Mouse (Mus musculus) G1E (cell line): ENCODE measurements around the gene Zfp74.
"Not testable (repeated sequence)": the region's sequence is repeated elsewhere in the genome, so short reads cannot be mapped to it uniquely, and the experiment has no call there.

Experiments
- CTCF ChIP-seq: IDR thresholded peaks from 2 replicates; pipeline ENCODE4 v1.5.1; 2012; ENCODE audit warnings: low read depth, low read length, inconsistent platforms, mixed read lengths
- GATA1 ChIP-seq: IDR thresholded peaks from 2 replicates; pipeline ENCODE4 v1.6.1; 2012; ENCODE audit warnings: borderline replicate concordance, low read length, inconsistent platforms, mixed read lengths
- POLR2AphosphoS5 ChIP-seq: IDR thresholded peaks from 2 replicates; pipeline ENCODE4 v1.6.1; 2012; ENCODE audit warnings: low read depth, low read length, inconsistent platforms; ENCODE audit not compliant: insufficient replicate concordance
- TAL1 ChIP-seq: conservative IDR thresholded peaks from 2 replicates; pipeline ENCODE4 v1.6.1; 2012; ENCODE audit warnings: low read depth, low read length, inconsistent platforms, mixed read lengths

DNA sequence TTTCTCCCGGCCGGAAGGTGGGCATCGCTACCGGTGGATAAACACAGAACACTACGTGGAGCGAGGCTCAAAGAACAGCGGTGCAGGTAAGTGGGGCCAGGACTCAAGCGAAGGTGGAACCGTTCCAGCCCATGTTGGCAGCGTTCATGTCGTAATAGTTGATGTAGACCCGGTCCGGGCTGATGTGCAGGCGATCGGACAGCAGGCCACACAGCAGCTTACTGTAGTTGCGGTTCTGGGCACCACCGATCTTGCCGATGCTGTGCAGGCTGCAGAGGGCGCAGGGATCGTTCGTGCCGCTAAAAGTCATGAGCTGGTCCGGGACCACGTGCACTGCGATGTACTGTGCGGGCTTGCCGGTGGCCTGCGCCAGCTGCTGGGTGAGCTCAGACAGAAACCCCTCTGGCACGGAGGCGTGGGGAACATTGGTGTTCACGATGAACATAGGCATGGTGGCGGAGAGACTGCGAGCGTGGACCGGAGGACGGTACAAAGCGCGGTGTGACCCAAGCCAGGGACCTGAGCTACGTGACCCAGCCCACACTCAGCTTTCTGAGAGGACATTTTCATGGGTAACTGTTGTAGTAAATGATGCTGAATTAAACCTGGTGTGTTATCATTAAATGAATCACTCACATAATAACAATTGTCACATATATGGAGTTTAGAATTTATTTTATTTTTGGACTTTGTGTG, 11.4 kb upstream of the Zfp74 start:
- TF ChIP-seq CTCF, TAL1, GATA1, POLR2AphosphoS5: not testable (repeated sequence)
